Mouse (Mus musculus): Measurements from ENCODE around the gene Eif3k. TPM values are rescaled to one million over a fixed set of nuclear protein-coding genes. Genes with fewer than 3 reads are reported as not detected.

Gene Eif3k
- polyA plus RNA-seq, 2 experiments: 450 to 473 TPM

DNA sequence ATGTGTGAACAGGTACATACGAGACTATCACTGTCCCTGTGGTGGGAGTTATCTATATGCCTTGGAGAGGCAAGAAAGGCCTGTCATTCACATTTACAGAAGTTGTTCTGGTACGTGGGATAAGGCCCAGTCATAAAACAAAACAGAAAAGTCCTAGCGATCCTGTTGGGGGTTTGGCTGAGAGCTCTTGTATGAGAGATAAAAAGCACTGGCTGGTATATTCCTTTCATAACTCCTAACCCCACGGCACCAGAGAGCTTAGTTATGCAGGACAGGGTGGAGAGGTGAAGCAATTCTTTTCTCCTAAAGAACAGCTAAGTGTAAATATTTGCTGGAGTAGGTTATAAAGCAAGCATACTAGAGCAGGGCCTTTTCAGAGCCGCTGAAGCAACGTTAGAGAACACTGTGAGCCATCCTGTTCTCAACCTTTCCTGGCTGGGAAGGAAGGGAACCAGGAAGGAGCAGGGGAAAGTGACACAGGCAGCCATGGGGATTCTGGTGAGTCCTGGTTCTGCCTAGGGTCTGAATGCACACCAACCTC lies 22.1 kb downstream of the Eif3k start:
- Histone ChIP-seq H3K27ac (replicated peaks; ENCODE audit: low read depth, low read length) (peak overlapping the region; percentile 10; the same call in 1 of the 2 replicates), H3K4me1 (ENCODE audit: control insufficient read depth, insufficient read depth, low read length) (peaks cover 51% of the 10 kb centered on the region), H3K36me3 (ENCODE audit: control insufficient read depth, insufficient read depth, low read length) (peaks cover 9% of the 10 kb centered on the region), H3K4me3 (replicated peaks; ENCODE audit: low read length) (peak overlapping the region; percentile 100), H3K9me3 (ENCODE audit: control insufficient read depth, low read length) (no peaks in the 10 kb centered on the region), H3K4me2 (replicated peaks; ENCODE audit: low read depth, low read length, severe bottlenecking) (peak overlapping the region; percentile 75), H3K27me3 (ENCODE audit: control insufficient read depth, insufficient read depth, low read length) (no peaks in the 10 kb centered on the region), H3K9ac (ENCODE audit: low read depth, low read length, severe bottlenecking) (peak overlapping the region; percentile 90)
- DNase-seq (ENCODE audit: low spot score): no peak
- ATAC-seq (ENCODE audit: low FRiP score, low read depth): no peak
- no peak for TF ChIP-seq POLR2A (IDR thresholded peaks at IDR 0.05; ENCODE audit: borderline replicate concordance, extremely low read depth, insufficient read depth, insufficient read length)
- WGBS: 31% methylated on average over 6 of the region's 6 CpGs

- DNase-seq (ENCODE audit: low spot score): no peak
- ATAC-seq (ENCODE audit: low FRiP score, low read depth): no peak
- WGBS: 57% methylated on average over 1 of the region's 1 CpGs
- H3K4me1 ChIP-seq (ENCODE audit: control insufficient read depth, insufficient read depth, low read length): peaks cover 56% of the 10 kb centered on the region
- H3K36me3 ChIP-seq (ENCODE audit: control insufficient read depth, insufficient read depth, low read length): peaks cover 10% of the 10 kb centered on the region
- TF ChIP-seq POLR2A (IDR thresholded peaks at IDR 0.05; ENCODE audit: borderline replicate concordance, extremely low read depth, insufficient read depth, insufficient read length): no peak
- H3K9me3 ChIP-seq (ENCODE audit: control insufficient read depth, low read length): no peaks in the 10 kb centered on the region
- no peak overlapping the region for H3K27ac ChIP-seq (replicated peaks; ENCODE audit: low read depth, low read length)
- peak overlapping the region; percentile 75 for H3K4me2 ChIP-seq (replicated peaks; ENCODE audit: low read depth, low read length, severe bottlenecking)
- H3K9ac ChIP-seq (ENCODE audit: low read depth, low read length, severe bottlenecking): no peak overlapping the region
- no peaks in the 10 kb centered on the region for H3K27me3 ChIP-seq (ENCODE audit: control insufficient read depth, insufficient read depth, low read length)
- no peak overlapping the region for H3K4me3 ChIP-seq (replicated peaks; ENCODE audit: low read length)
Observed at GRCm38 (mm10) chr7:28958770-28959169, 22.9 kb downstream of the Eif3k start.

DNA sequence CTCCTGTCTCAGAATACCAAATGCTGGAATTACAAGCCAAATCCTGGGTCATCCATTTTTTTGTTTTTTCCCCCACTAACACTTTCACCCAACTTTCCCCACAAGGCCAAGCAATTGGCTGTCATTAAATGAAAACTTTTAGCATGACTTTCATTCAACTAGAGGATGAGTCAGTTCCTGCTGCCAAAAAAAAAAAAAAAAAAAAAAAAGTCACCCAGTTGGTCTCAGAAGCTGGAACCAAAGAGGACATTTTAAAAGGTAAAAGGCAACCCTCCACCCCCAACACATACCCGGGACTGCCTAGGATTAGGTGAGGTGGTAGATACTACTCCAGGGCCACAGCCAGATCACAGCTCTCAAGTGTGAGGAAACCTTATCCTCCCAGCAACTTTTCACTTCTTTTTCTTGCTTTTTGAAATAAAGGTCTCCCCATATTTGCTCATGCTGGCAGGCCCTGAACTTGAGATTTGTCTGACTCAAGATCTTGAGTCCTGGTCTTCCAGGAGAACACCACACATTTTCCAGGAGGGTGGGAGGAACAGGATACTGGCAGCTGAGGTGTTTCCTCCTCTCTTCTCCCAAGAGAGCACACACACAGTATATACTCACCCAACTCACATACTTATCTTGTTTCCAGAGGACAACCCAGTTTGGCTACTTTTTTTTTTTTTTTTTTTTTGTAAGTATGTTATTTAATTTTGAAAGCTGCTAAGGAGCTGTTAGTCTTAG lies 23.5 kb downstream of the Eif3k start:
- no peak for TF ChIP-seq POLR2A (IDR thresholded peaks at IDR 0.05; ENCODE audit: borderline replicate concordance, extremely low read depth, insufficient read depth, insufficient read length)

DNA sequence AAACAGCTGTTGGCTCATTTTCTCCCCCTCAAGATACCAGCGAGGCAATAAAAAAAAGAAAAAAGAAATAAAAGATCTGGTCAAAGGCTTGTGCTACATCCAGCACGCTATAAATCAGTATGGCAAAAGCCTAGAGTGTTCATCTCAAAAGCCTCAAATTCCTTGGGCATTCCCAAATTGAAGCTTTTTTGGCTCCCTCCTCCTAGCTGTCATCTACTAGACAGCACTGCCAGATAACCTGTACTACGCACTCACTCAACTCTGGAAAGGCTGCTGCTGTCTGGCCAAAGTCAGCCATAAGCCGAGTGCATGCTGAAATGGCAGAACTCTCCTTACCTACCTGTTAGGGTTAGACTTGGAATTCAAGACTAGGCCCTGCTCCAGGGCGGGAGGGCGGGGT lies 24.4 kb downstream of the Eif3k start:
- no peak for TF ChIP-seq POLR2A (IDR thresholded peaks at IDR 0.05; ENCODE audit: borderline replicate concordance, extremely low read depth, insufficient read depth, insufficient read length)
- Histone ChIP-seq H3K27ac (replicated peaks; ENCODE audit: low read depth, low read length) (no peak overlapping the region), H3K4me2 (replicated peaks; ENCODE audit: low read depth, low read length, severe bottlenecking) (no peak overlapping the region), H3K4me3 (replicated peaks; ENCODE audit: low read length) (no peak overlapping the region), H3K9me3 (ENCODE audit: control insufficient read depth, low read length) (no peaks in the 10 kb centered on the region), H3K4me1 (ENCODE audit: control insufficient read depth, insufficient read depth, low read length) (peaks cover 64% of the 10 kb centered on the region), H3K9ac (ENCODE audit: low read depth, low read length, severe bottlenecking) (no peak overlapping the region), H3K36me3 (ENCODE audit: control insufficient read depth, insufficient read depth, low read length) (peaks cover 10% of the 10 kb centered on the region), H3K27me3 (ENCODE audit: control insufficient read depth, insufficient read depth, low read length) (no peaks in the 10 kb centered on the region)
- DNase-seq (ENCODE audit: low spot score) (no peak), ATAC-seq (ENCODE audit: low FRiP score, low read depth) (no peak)
- 62% methylated on average over 6 of the region's 6 CpGs for WGBS

More for the DNA sequence above, 23.5 kb downstream of the Eif3k start:
- Histone ChIP-seq H3K4me3 (replicated peaks; ENCODE audit: low read length) (no peak overlapping the region), H3K9me3 (ENCODE audit: control insufficient read depth, low read length) (no peaks in the 10 kb centered on the region), H3K27ac (replicated peaks; ENCODE audit: low read depth, low read length) (no peak overlapping the region), H3K27me3 (ENCODE audit: control insufficient read depth, insufficient read depth, low read length) (no peaks in the 10 kb centered on the region), H3K9ac (ENCODE audit: low read depth, low read length, severe bottlenecking) (no peak overlapping the region), H3K4me2 (replicated peaks; ENCODE audit: low read depth, low read length, severe bottlenecking) (no peak overlapping the region), H3K36me3 (ENCODE audit: control insufficient read depth, insufficient read depth, low read length) (peaks cover 10% of the 10 kb centered on the region), H3K4me1 (ENCODE audit: control insufficient read depth, insufficient read depth, low read length) (peaks cover 62% of the 10 kb centered on the region)
- WGBS: 37% methylated on average over 1 of the region's 1 CpGs
- ATAC-seq (ENCODE audit: low FRiP score, low read depth): no peak
- no peak for DNase-seq (ENCODE audit: low spot score)

GRCm38 (mm10) chr7:28956270-28956669 lies 25.4 kb downstream of the Eif3k start:
- Histone ChIP-seq H3K9me3 (ENCODE audit: control insufficient read depth, low read length) (no peaks in the 10 kb centered on the region), H3K4me3 (replicated peaks; ENCODE audit: low read length) (no peak overlapping the region), H3K36me3 (ENCODE audit: control insufficient read depth, insufficient read depth, low read length) (peaks cover 10% of the 10 kb centered on the region), H3K4me2 (replicated peaks; ENCODE audit: low read depth, low read length, severe bottlenecking) (no peak overlapping the region), H3K27ac (replicated peaks; ENCODE audit: low read depth, low read length) (no peak overlapping the region), H3K27me3 (ENCODE audit: control insufficient read depth, insufficient read depth, low read length) (no peaks in the 10 kb centered on the region), H3K4me1 (ENCODE audit: control insufficient read depth, insufficient read depth, low read length) (peaks cover 74% of the 10 kb centered on the region), H3K9ac (ENCODE audit: low read depth, low read length, severe bottlenecking) (no peak overlapping the region)
- no peak for DNase-seq (ENCODE audit: low spot score)
- 93% methylated on average over 1 of the region's 1 CpGs for WGBS
- ATAC-seq (ENCODE audit: low FRiP score, low read depth): no peak
- TF ChIP-seq POLR2A (IDR thresholded peaks at IDR 0.05; ENCODE audit: borderline replicate concordance, extremely low read depth, insufficient read depth, insufficient read length): no peak
